Mouse (Mus musculus): Measurements from ENCODE around the gene Atp1b2. TPM values are rescaled to one million over a fixed set of nuclear protein-coding genes. Genes with fewer than 3 reads are reported as not detected.

Gene Atp1b2
- total RNA-seq, 2 experiments from 2014 or later = 347 to 393 TPM

Small RNAs within 50 kb of the gene (microRNA-seq; reads per million reads assigned to microRNA genes)
- gene Mir467f = not detected

Other genes starting within 250 kb of the Atp1b2 start
- gene Chd3, start 236.5 kb downstream of the Atp1b2 start, total RNA-seq (2021) = 1 to 10 TPM; 5.7 to 7.9 TPM
- gene Naa38, start 210.5 kb downstream of the Atp1b2 start, total RNA-seq (2021) = 10 to 100 TPM; 70.5 to 72.1 TPM
- gene Cyb5d1, start 210.3 kb downstream of the Atp1b2 start, total RNA-seq (2021) = 10 to 100 TPM; 29.3 to 33.0 TPM
- gene Tmem88, start 207.7 kb downstream of the Atp1b2 start, total RNA-seq (2021) = 1 to 10 TPM; 2.6 to 4.1 TPM
- 10 to 100 TPM; 19.6 to 22.0 TPM for gene Kdm6b, start 192.3 kb downstream of the Atp1b2 start, total RNA-seq (2021)
- gene Dnah2, start 56.8 kb downstream of the Atp1b2 start, total RNA-seq (2021) = under 1 TPM; 0.14 to 0.83 TPM
- under 1 TPM; 0.37 to 0.74 TPM for gene Efnb3, start 45.7 kb downstream of the Atp1b2 start, total RNA-seq (2021)
- 1 to 10 TPM; 3.2 to 3.3 TPM for gene Wrap53, start 25.7 kb downstream of the Atp1b2 start, total RNA-seq (2021)
- gene Trp53, start 25.6 kb downstream of the Atp1b2 start, total RNA-seq (2021) = 10 to 100 TPM; 12.9 to 15.3 TPM
- gene Shbg, start 12.0 kb upstream of the Atp1b2 start, total RNA-seq (2021) = not detected
- gene Sat2, start 16.1 kb upstream of the Atp1b2 start, total RNA-seq (2021) = 1 to 10 TPM; 2.5 to 2.6 TPM
- 100 to 1,000 TPM; 101 to 106 TPM for gene Fxr2, start 27.0 kb upstream of the Atp1b2 start, total RNA-seq (2021)
- not detected for gene Sox15, start 49.4 kb upstream of the Atp1b2 start, total RNA-seq (2021)
- gene Mpdu1, start 56.7 kb upstream of the Atp1b2 start, total RNA-seq (2021) = 1 to 10 TPM; 7.5 to 9.5 TPM
- gene Cd68, start 60.2 kb upstream of the Atp1b2 start, total RNA-seq (2021) = 1 to 10 TPM; 1.2 to 4.0 TPM
- 10 to 100 TPM; 69.6 to 97.7 TPM for gene Eif4a1, start 66.5 kb upstream of the Atp1b2 start, total RNA-seq (2021)
- 10 to 100 TPM; 21.9 to 25.4 TPM for gene Senp3, start 76.1 kb upstream of the Atp1b2 start, total RNA-seq (2021)
- under 1 TPM; 0.62 to 0.64 TPM for gene Tnfsf13, start 79.8 kb upstream of the Atp1b2 start, total RNA-seq (2021)
- gene Tnfsf12, start 89.9 kb upstream of the Atp1b2 start, total RNA-seq (2021) = 10 to 100 TPM in 1 of 2 experiments, 1 to 10 TPM in 1; 7.4 to 10.4 TPM
- gene Tnfsfm13, start 90.2 kb upstream of the Atp1b2 start, total RNA-seq (2021) = 1 to 10 TPM; 1.1 to 1.3 TPM
- 10 to 100 TPM; 33.0 to 33.9 TPM for gene Polr2a, start 152.7 kb upstream of the Atp1b2 start, total RNA-seq (2021)
- gene Slc35g3, start 156.0 kb upstream of the Atp1b2 start, total RNA-seq (2021) = not detected
- gene Zbtb4, start 160.0 kb upstream of the Atp1b2 start, total RNA-seq (2021) = 10 to 100 TPM; 37.1 to 37.5 TPM
- gene Chrnb1, start 190.0 kb upstream of the Atp1b2 start, total RNA-seq (2021) = 10 to 100 TPM; 30.6 to 31.2 TPM
- 1 to 10 TPM; 3.5 to 4.0 TPM for gene Fgf11, start 195.9 kb upstream of the Atp1b2 start, total RNA-seq (2021)
- under 1 TPM; 0.14 to 0.18 TPM for gene Tmem102, start 199.7 kb upstream of the Atp1b2 start, total RNA-seq (2021)
- not detected for gene Gm39566, start 209.4 kb upstream of the Atp1b2 start, total RNA-seq (2021)
- not detected for gene Spem2, start 212.5 kb upstream of the Atp1b2 start, total RNA-seq (2021)
- not detected for gene Spem1, start 216.2 kb upstream of the Atp1b2 start, total RNA-seq (2021)
- gene Nlgn2, start 231.8 kb upstream of the Atp1b2 start, total RNA-seq (2021) = 1 to 10 TPM; 1.9 to 2.9 TPM
- gene Tmem256, start 232.6 kb upstream of the Atp1b2 start, total RNA-seq (2021) = 100 to 1,000 TPM; 141 to 164 TPM
- 10 to 100 TPM; 10.1 to 12.7 TPM for gene Plscr3, start 240.4 kb upstream of the Atp1b2 start, total RNA-seq (2021)